Mouse (Mus musculus): ENCODE data around the gene Lmbr1l. TPM values are rescaled to one million over a fixed set of nuclear protein-coding genes. Genes with fewer than 3 reads are reported as not detected.

The Lmbr1l gene
- polyA plus RNA-seq, 1 experiment from 2014 or later, result 24.7 TPM

Other genes with a start within 250 kb of the Lmbr1l start
- 7.1 and 9.8 TPM in 2 replicates for gene Rnd1, start 240.8 kb downstream of the Lmbr1l start, polyA plus RNA-seq (2016; fragmentation: Nextera tagmentation; extraction: Ambion mirVana)
- gene Ccdc65, start 210.0 kb downstream of the Lmbr1l start, polyA plus RNA-seq (2016; fragmentation: Nextera tagmentation; extraction: Ambion mirVana), result 1.3 and 1.5 TPM in 2 replicates
- 15.2 and 16.4 TPM in 2 replicates for gene Fkbp11, start 190.0 kb downstream of the Lmbr1l start, polyA plus RNA-seq (2016; fragmentation: Nextera tagmentation; extraction: Ambion mirVana)
- gene Arf3, start 155.0 kb downstream of the Lmbr1l start, polyA plus RNA-seq (2016; fragmentation: Nextera tagmentation; extraction: Ambion mirVana), result 41.2 and 43.2 TPM in 2 replicates
- gene Wnt10b, start 140.1 kb downstream of the Lmbr1l start, polyA plus RNA-seq (2016; fragmentation: Nextera tagmentation; extraction: Ambion mirVana), result 0.14 and 0.24 TPM in 2 replicates
- 22.0 and 24.0 TPM in 2 replicates for gene Wnt1, start 128.4 kb downstream of the Lmbr1l start, polyA plus RNA-seq (2016; fragmentation: Nextera tagmentation; extraction: Ambion mirVana)
- gene Ddn, start 108.7 kb downstream of the Lmbr1l start, polyA plus RNA-seq (2016; fragmentation: Nextera tagmentation; extraction: Ambion mirVana), result 0.54 and 0.82 TPM in 2 replicates
- gene Prkag1, start 86.7 kb downstream of the Lmbr1l start, polyA plus RNA-seq (2016; fragmentation: Nextera tagmentation; extraction: Ambion mirVana), result 90.4 and 94.9 TPM in 2 replicates
- 9.1 and 10.1 TPM in 2 replicates for gene Kmt2d, start 47.0 kb downstream of the Lmbr1l start, polyA plus RNA-seq (2016; fragmentation: Nextera tagmentation; extraction: Ambion mirVana)
- gene Rhebl1, start 23.7 kb downstream of the Lmbr1l start, polyA plus RNA-seq (2016; fragmentation: Nextera tagmentation; extraction: Ambion mirVana), result 19.3 and 23.9 TPM in 2 replicates
- gene Dhh, start 19.7 kb downstream of the Lmbr1l start, polyA plus RNA-seq (2016; fragmentation: Nextera tagmentation; extraction: Ambion mirVana), result 0.27 and 0.58 TPM in 2 replicates
- gene Tuba1b, start 16.3 kb upstream of the Lmbr1l start, polyA plus RNA-seq (2016; fragmentation: Nextera tagmentation; extraction: Ambion mirVana), result 2,448 and 2,588 TPM in 2 replicates
- gene Gm49450, start 35.3 kb upstream of the Lmbr1l start, polyA plus RNA-seq (2016; fragmentation: Nextera tagmentation; extraction: Ambion mirVana), result not detected in 2 replicates
- 4,467 and 6,520 TPM in 2 replicates for gene Tuba1a, start 35.5 kb upstream of the Lmbr1l start, polyA plus RNA-seq (2016; fragmentation: Nextera tagmentation; extraction: Ambion mirVana)
- 118 and 129 TPM in 2 replicates for gene Tuba1c, start 111.7 kb upstream of the Lmbr1l start, polyA plus RNA-seq (2016; fragmentation: Nextera tagmentation; extraction: Ambion mirVana)
- 3.3 and 4.2 TPM in 2 replicates for gene Prph, start 136.9 kb upstream of the Lmbr1l start, polyA plus RNA-seq (2016; fragmentation: Nextera tagmentation; extraction: Ambion mirVana)
- gene Troap, start 156.3 kb upstream of the Lmbr1l start, polyA plus RNA-seq (2016; fragmentation: Nextera tagmentation; extraction: Ambion mirVana), result 47.5 and 50.2 TPM in 2 replicates
- 0.21 and 2.3 TPM in 2 replicates for gene C1ql4, start 169.6 kb upstream of the Lmbr1l start, polyA plus RNA-seq (2016; fragmentation: Nextera tagmentation; extraction: Ambion mirVana)
- 0.99 and 1.3 TPM in 2 replicates for gene Dnajc22, start 174.9 kb upstream of the Lmbr1l start, polyA plus RNA-seq (2016; fragmentation: Nextera tagmentation; extraction: Ambion mirVana)
- 55.3 and 57.1 TPM in 2 replicates for gene Spats2, start 207.7 kb upstream of the Lmbr1l start, polyA plus RNA-seq (2016; fragmentation: Nextera tagmentation; extraction: Ambion mirVana)